Mouse (Mus musculus) adrenal gland, postnatal 10 days (tissue): ENCODE data around the gene Arl15. TPM values are rescaled to one million over a fixed set of nuclear protein-coding genes. Genes with fewer than 3 reads are reported as not detected.

Source experiments
- DNase-seq: peaks from one replicate; pipeline ENCODE4 v3.0.0; 2021; ENCODE audit warnings: mixed read lengths
- total RNA-seq, 2 experiments: library from RNA; stranded (reverse); gene quantifications; 2 replicates each; pipeline ENCODE4 v1.2.3; 2021

Gene Arl15
- total RNA-seq, 2 experiments from 2014 or later = 24.1 to 25.5 TPM

- no peak for DNase-seq
These were observed 124.4 kb downstream of the Arl15 start for GRCm38 (mm10) chr13:113918668-113919067.

- DNase-seq = no peak
These were observed 141.4 kb downstream of the Arl15 start for GRCm38 (mm10) chr13:113935697-113936096.

GRCm38 (mm10) chr13:113937231-113937630 lies 142.9 kb downstream of the Arl15 start:
- no peak for DNase-seq

GRCm38 (mm10) chr13:113938561-113938960 lies 144.3 kb downstream of the Arl15 start:
- no peak for DNase-seq

- no peak for DNase-seq
These were observed 144.8 kb downstream of the Arl15 start for GRCm38 (mm10) chr13:113939097-113939496.

GRCm38 (mm10) chr13:113939681-113940080 lies 145.4 kb downstream of the Arl15 start:
- DNase-seq = no peak

GRCm38 (mm10) chr13:113940151-113940550 lies 145.8 kb downstream of the Arl15 start:
- DNase-seq = no peak

GRCm38 (mm10) chr13:113941943-113942342 lies 147.6 kb downstream of the Arl15 start:
- DNase-seq = no peak

- peak; percentile 37 for DNase-seq
These were observed 153.2 kb downstream of the Arl15 start for GRCm38 (mm10) chr13:113947546-113947945.

- peak; percentile 71 for DNase-seq
These were observed 155.4 kb downstream of the Arl15 start for GRCm38 (mm10) chr13:113949708-113950107.

GRCm38 (mm10) chr13:113950131-113950530 lies 155.8 kb downstream of the Arl15 start:
- DNase-seq = peak; percentile 49

GRCm38 (mm10) chr13:113957438-113957837 lies 163.1 kb downstream of the Arl15 start:
- no peak for DNase-seq

GRCm38 (mm10) chr13:113964945-113965344 lies 170.6 kb downstream of the Arl15 start:
- no peak for DNase-seq

- DNase-seq = no peak
These were observed 176.4 kb downstream of the Arl15 start for GRCm38 (mm10) chr13:113970706-113971105.

- no peak for DNase-seq
These were observed 178.1 kb downstream of the Arl15 start for GRCm38 (mm10) chr13:113972401-113972800.

- DNase-seq = no peak
These were observed 180.6 kb downstream of the Arl15 start for GRCm38 (mm10) chr13:113974866-113975265.

GRCm38 (mm10) chr13:113975722-113976121 lies 181.4 kb downstream of the Arl15 start:
- no peak for DNase-seq

GRCm38 (mm10) chr13:113976936-113977335 lies 182.6 kb downstream of the Arl15 start:
- no peak for DNase-seq

GRCm38 (mm10) chr13:113980739-113981460 lies 186.6 kb downstream of the Arl15 start:
- DNase-seq = no peak

- peak; percentile 22 for DNase-seq
These were observed 187.2 kb downstream of the Arl15 start for GRCm38 (mm10) chr13:113981461-113982000.

- DNase-seq = no peak
These were observed 189.3 kb downstream of the Arl15 start for GRCm38 (mm10) chr13:113983633-113984032.

- DNase-seq = no peak
These were observed 190.2 kb downstream of the Arl15 start for GRCm38 (mm10) chr13:113984491-113984890.

- DNase-seq = peak; percentile 85
These were observed 192.7 kb downstream of the Arl15 start for GRCm38 (mm10) chr13:113986864-113987562.
